In the genomic region with DNA sequence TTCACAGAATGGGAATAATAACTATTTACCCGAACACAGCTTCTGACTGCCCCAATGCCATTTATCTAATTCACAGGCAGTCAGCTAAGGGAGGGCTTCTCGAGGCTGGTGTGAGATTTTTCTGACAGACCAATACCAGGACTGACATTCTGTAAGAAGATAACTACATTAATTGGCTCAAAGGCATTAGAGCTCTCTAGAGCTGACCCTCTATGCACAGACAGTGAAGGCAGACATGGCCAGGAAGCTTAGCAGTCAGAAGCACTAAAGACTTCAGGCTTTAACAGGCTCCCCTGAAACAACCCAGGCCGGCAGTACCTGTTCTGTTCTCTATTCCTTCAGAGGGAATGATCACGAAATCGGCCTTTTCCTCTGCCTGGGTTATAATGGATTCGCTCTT, we compare ENCODE assay signal across 35 mouse cellular contexts. TPM values are rescaled to one million over a fixed set of nuclear protein-coding genes. Genes with fewer than 3 reads are reported as not detected.
"Had no signal": no experiment of that assay in that cellular context is flagged by ENCODE, and none has a peak within 500 bp of the region (broad histone marks: within the 10 kb centered on the region; RNA-seq: fewer than 3 reads in every experiment).

No protein-coding gene starts in this region.

- DNase-seq: heart, postnatal 10 days; heart, postnatal 14 days; heart, postnatal 36 days; heart, postnatal 4 days; kidney, adult 11 months; kidney, adult 18-20 months; kidney, adult 2 months; kidney, adult 8-10 months; kidney, adult 9 months; kidney, postnatal 10 days; kidney, postnatal 14 days; kidney, postnatal 25 days; kidney, postnatal 36 days; kidney, postnatal 4 days; layer of hippocampus, adult 9-11 months; layer of hippocampus, postnatal 36 days had no signal

- H3K4me3 ChIP-seq: heart, embryonic 10.5 days; heart, embryonic 12.5 days; heart, embryonic 13.5 days; heart, embryonic 15.5 days; hindbrain, embryonic 10.5 days; hindbrain, embryonic 12.5 days; hindbrain, embryonic 13.5 days; hindbrain, embryonic 15.5 days; intestine, embryonic 15.5 days; kidney, embryonic 15.5 days; layer of hippocampus, adult 2 months had no signal

- H3K4me2 ChIP-seq: heart, embryonic 11.5 days; heart, embryonic 12.5 days; heart, embryonic 13.5 days; heart, embryonic 15.5 days; hindbrain, embryonic 12.5 days; hindbrain, embryonic 13.5 days; hindbrain, embryonic 14.5 days; hindbrain, embryonic 15.5 days; intestine, embryonic 15.5 days; kidney, embryonic 15.5 days had no signal

- H3K9ac ChIP-seq: heart, embryonic 12.5 days; heart, embryonic 13.5 days; heart, embryonic 15.5 days; hindbrain, embryonic 12.5 days; hindbrain, embryonic 13.5 days; hindbrain, embryonic 14.5 days; hindbrain, embryonic 15.5 days; intestine, embryonic 15.5 days; kidney, embryonic 15.5 days had no signal

- H3K27me3 ChIP-seq: hindbrain, embryonic 15.5 days had no signal

- H3K9me3 ChIP-seq: heart, embryonic 10.5 days; heart, embryonic 12.5 days; heart, embryonic 13.5 days; heart, embryonic 15.5 days; hindbrain, embryonic 10.5 days; hindbrain, embryonic 12.5 days; hindbrain, embryonic 13.5 days; hindbrain, embryonic 15.5 days; intestine, embryonic 15.5 days; kidney, embryonic 15.5 days had no signal

- H3K27ac ChIP-seq: heart, embryonic 10.5 days; heart, embryonic 13.5 days; heart, embryonic 15.5 days; hindbrain, embryonic 10.5 days; hindbrain, embryonic 12.5 days; hindbrain, embryonic 13.5 days; hindbrain, embryonic 14.5 days; hindbrain, embryonic 15.5 days; hindbrain, postnatal 0 days; intestine, embryonic 15.5 days; kidney, embryonic 15.5 days; kidney, postnatal 0 days; layer of hippocampus, adult 2 months had no signal

- H3K36me3 ChIP-seq: heart, embryonic 10.5 days; heart, embryonic 12.5 days; intestine, embryonic 15.5 days; kidney, embryonic 15.5 days had no signal

- ATAC-seq: hindbrain, embryonic 16.5 days; hindbrain, postnatal 0 days; inflammation-experienced regulatory T-cells, adult 6 months; intestine, embryonic 15.5 days; intestine, embryonic 16.5 days; intestine, postnatal 0 days had no signal

RNA-seq across cellular contexts. Expression of gene 2310030G06Rik, which starts 51.2 kb away (rescaled TPM):
- polyA plus RNA-seq: inflammation-experienced regulatory T-cells, adult 6 months had no signal

RNA-seq across cellular contexts. Expression of gene Hspb2, which starts 57.0 kb away (rescaled TPM):
- polyA plus RNA-seq: inflammation-experienced regulatory T-cells, adult 6 months had no signal
